Mouse (Mus musculus): Measurements from ENCODE around the gene Dcbld1. TPM values are rescaled to one million over a fixed set of nuclear protein-coding genes. Genes with fewer than 3 reads are reported as not detected.

Dcbld1 gene
- total RNA-seq, 2 experiments from 2014 or later: 5.3 to 6.9 TPM

Other genes starting within 250 kb of the Dcbld1 start
- gene Vgll2, start 211.1 kb upstream of the Dcbld1 start, total RNA-seq (2021): not detected
- not detected for gene Ros1, start 38.4 kb upstream of the Dcbld1 start, total RNA-seq (2021)
- gene Gm26741, start 125.1 kb downstream of the Dcbld1 start, total RNA-seq (2021): not detected
- gene Gopc, start 148.5 kb downstream of the Dcbld1 start, total RNA-seq (2021): 10 to 100 TPM; 51.1 to 52.7 TPM
- not detected for gene Nepn, start 155.4 kb downstream of the Dcbld1 start, total RNA-seq (2021)
- 10 to 100 TPM; 61.3 to 68.3 TPM for gene Nus1, start 183.9 kb downstream of the Dcbld1 start, total RNA-seq (2021)

Data from left cerebral cortex, postnatal 14 days (tissue).